Mouse (Mus musculus): ENCODE measurements around the gene Grip1.

Grip1 gene

GRCm38 (mm10) chr10:119453431-119454105, at the start of gene Grip1:
Gene Grip1 (plus strand): TSS chr10:119453830.
- DNase-seq (ENCODE audit: low read depth): no peak

GRCm38 (mm10) chr10:119405103-119405502, 48.5 kb upstream of the Grip1 start:
- no peak for DNase-seq (ENCODE audit: low read depth)

GRCm38 (mm10) chr10:119405612-119406011, 48.0 kb upstream of the Grip1 start:
- no peak for DNase-seq (ENCODE audit: low read depth)

- DNase-seq (ENCODE audit: low read depth): no peak
Measured at GRCm38 (mm10) chr10:119408327-119408726, 45.3 kb upstream of the Grip1 start.

GRCm38 (mm10) chr10:119413238-119413637, 40.4 kb upstream of the Grip1 start:
- DNase-seq (ENCODE audit: low read depth): no peak

- no peak for DNase-seq (ENCODE audit: low read depth)
Measured at GRCm38 (mm10) chr10:119415106-119415505, 38.5 kb upstream of the Grip1 start.

GRCm38 (mm10) chr10:119421418-119421817, 32.2 kb upstream of the Grip1 start:
- DNase-seq (ENCODE audit: low read depth): no peak

- DNase-seq (ENCODE audit: low read depth): no peak
Measured at GRCm38 (mm10) chr10:119423821-119424534, 29.7 kb upstream of the Grip1 start.

GRCm38 (mm10) chr10:119427653-119428052, 26.0 kb upstream of the Grip1 start:
- DNase-seq (ENCODE audit: low read depth): no peak

GRCm38 (mm10) chr10:119428106-119428505, 25.5 kb upstream of the Grip1 start:
- no peak for DNase-seq (ENCODE audit: low read depth)

- no peak for DNase-seq (ENCODE audit: low read depth)
Measured at GRCm38 (mm10) chr10:119430240-119430639, 23.4 kb upstream of the Grip1 start.

- no peak for DNase-seq (ENCODE audit: low read depth)
Measured at GRCm38 (mm10) chr10:119431801-119432200, 21.8 kb upstream of the Grip1 start.

- no peak for DNase-seq (ENCODE audit: low read depth)
Measured at GRCm38 (mm10) chr10:119435818-119436217, 17.8 kb upstream of the Grip1 start.

- DNase-seq (ENCODE audit: low read depth): no peak
Measured at GRCm38 (mm10) chr10:119437319-119437718, 16.3 kb upstream of the Grip1 start.

GRCm38 (mm10) chr10:119441743-119442142, 11.9 kb upstream of the Grip1 start:
- no peak for DNase-seq (ENCODE audit: low read depth)

- no peak for DNase-seq (ENCODE audit: low read depth)
Measured at GRCm38 (mm10) chr10:119447392-119447914, 6.2 kb upstream of the Grip1 start.

GRCm38 (mm10) chr10:119447930-119448329, 5.7 kb upstream of the Grip1 start:
- DNase-seq (ENCODE audit: low read depth): no peak

GRCm38 (mm10) chr10:119452698-119453097, 932 bp upstream of the Grip1 start:
- DNase-seq (ENCODE audit: low read depth): no peak

- no peak for DNase-seq (ENCODE audit: low read depth)
Measured at GRCm38 (mm10) chr10:119454106-119454667, 557 bp downstream of the Grip1 start.

- no peak for DNase-seq (ENCODE audit: low read depth)
Measured at GRCm38 (mm10) chr10:119454668-119455542, 1.3 kb downstream of the Grip1 start.

- no peak for DNase-seq (ENCODE audit: low read depth)
Measured at GRCm38 (mm10) chr10:119455543-119455940, 1.9 kb downstream of the Grip1 start.

- DNase-seq (ENCODE audit: low read depth): no peak
Measured at GRCm38 (mm10) chr10:119457121-119457520, 3.5 kb downstream of the Grip1 start.
